Mouse (Mus musculus) limb, embryonic 11.5 days (tissue): ENCODE data around the gene Nsd1. TPM values are rescaled to one million over a fixed set of nuclear protein-coding genes. Genes with fewer than 3 reads are reported as not detected.

Source experiments
- ATAC-seq: fragments of 200-750 bp; cut with Nextera tagmentation; 2 replicates; pipeline ENCODE4 v1.8.0; 2017; ENCODE audit warnings: low read depth; ENCODE audit not compliant: insufficient number of reproducible peaks, low FRiP score, low TSS enrichment
- DNase-seq: peaks from one replicate; pipeline ENCODE4 v3.0.0-alpha.2; 2015; ENCODE audit warnings: low spot score
- H3K27ac ChIP-seq: fragments of 300-500 bp; sonication (generic); replicated peaks from 2 replicates; pipeline ENCODE4 v1.5.1; 2014; ENCODE audit warnings: low read depth, mild to moderate bottlenecking, low read length
- H3K27me3 ChIP-seq: fragments of 300-500 bp; sonication (generic); 2 replicates; pipeline ENCODE4 v1.6.1; 2014; ENCODE audit warnings: mild to moderate bottlenecking, low read length, mixed read lengths; ENCODE audit not compliant: control insufficient read depth, insufficient read depth
- H3K36me3 ChIP-seq: fragments of 300-500 bp; sonication (generic); 2 replicates; pipeline ENCODE4 v1.6.1; 2014; ENCODE audit warnings: mild to moderate bottlenecking, low read length, moderate library complexity, mixed read lengths; ENCODE audit not compliant: control insufficient read depth, insufficient read depth
- H3K4me1 ChIP-seq: fragments of 300-500 bp; sonication (generic); 2 replicates; pipeline ENCODE4 v1.6.1; 2014; ENCODE audit warnings: low read length, mixed read lengths; ENCODE audit not compliant: control insufficient read depth, insufficient read depth
- H3K4me2 ChIP-seq: fragments of 300-500 bp; sonication (generic); 2 replicates; pipeline ENCODE4 v1.6.1; 2014; ENCODE audit warnings: low read depth, mild to moderate bottlenecking, moderate library complexity; ENCODE audit not compliant: severe bottlenecking
- H3K4me3 ChIP-seq: fragments of 300-500 bp; sonication (generic); 2 replicates; pipeline ENCODE4 v1.5.1; 2014; ENCODE audit warnings: low read depth, low read length
- H3K9ac ChIP-seq: fragments of 300-500 bp; sonication (generic); 2 replicates; pipeline ENCODE4 v1.6.1; 2014; ENCODE audit warnings: mild to moderate bottlenecking, low read length
- H3K9me3 ChIP-seq: fragments of 300-500 bp; sonication (generic); 2 replicates; pipeline ENCODE4 v1.6.1; 2016; ENCODE audit warnings: low read length; ENCODE audit not compliant: control insufficient read depth
- WGBS: fragments of 180-500 bp; shearing (Covaris S2); extraction: QIAGEN DNeasy Blood & Tissue Kit; methylation state at CpG from one replicate; pipeline ENCODE4 v1.1.7; 2014; 5-methylcytosine and 5-hydroxymethylcytosine counted together
- polyA plus RNA-seq: library from polyadenylated mRNA; unstranded; fragments of >200 nt; fragmentation: Nextera tagmentation; extraction: Ambion mirVana; gene quantifications from 2 replicates; pipeline ENCODE4 v1.2.1, GENCODE M21; 2014

The Nsd1 gene
- polyA plus RNA-seq, 1 experiment from 2014 or later, result 69.0 TPM

GRCm38 (mm10) chr13:55327169-55327568, 117.6 kb downstream of the Nsd1 start:
- Histone ChIP-seq H3K36me3 (peaks cover 15% of the 10 kb centered on the region), H3K4me1 (peaks cover 21% of the 10 kb centered on the region), H3K4me2 (no peak overlapping the region), H3K9me3 (no peaks in the 10 kb centered on the region), H3K9ac (no peak overlapping the region), H3K27me3 (no peaks in the 10 kb centered on the region), H3K27ac (no peak overlapping the region), H3K4me3 (no peak overlapping the region)
- no peak for ATAC-seq
- WGBS, result 55% methylated on average over 4 of the region's 4 CpGs
- no peak for DNase-seq

GRCm38 (mm10) chr13:55327633-55328032, 118.1 kb downstream of the Nsd1 start:
- Histone ChIP-seq H3K4me3 (no peak overlapping the region), H3K4me1 (peaks cover 20% of the 10 kb centered on the region), H3K4me2 (no peak overlapping the region), H3K36me3 (peaks cover 15% of the 10 kb centered on the region), H3K27me3 (no peaks in the 10 kb centered on the region), H3K9ac (no peak overlapping the region), H3K9me3 (no peaks in the 10 kb centered on the region), H3K27ac (no peak overlapping the region)
- 65% methylated on average over 8 of the region's 8 CpGs for WGBS
- ATAC-seq (no peak), DNase-seq (peak; percentile 88)

- no peak for DNase-seq
- 84% methylated on average over 6 of the region's 6 CpGs for WGBS
- Histone ChIP-seq H3K4me1 (peaks cover 16% of the 10 kb centered on the region), H3K27me3 (no peaks in the 10 kb centered on the region), H3K36me3 (peaks cover 15% of the 10 kb centered on the region), H3K27ac (no peak overlapping the region), H3K4me2 (peak overlapping the region; percentile 94; the same call in 1 of the 2 replicates), H3K9ac (no peak overlapping the region), H3K4me3 (no peak overlapping the region), H3K9me3 (no peaks in the 10 kb centered on the region)
- ATAC-seq, result no peak
Measured at GRCm38 (mm10) chr13:55328171-55328570, 118.6 kb downstream of the Nsd1 start.

GRCm38 (mm10) chr13:55328641-55329040, 119.1 kb downstream of the Nsd1 start:
- WGBS, result 74% methylated on average over 4 of the region's 4 CpGs
- Histone ChIP-seq H3K27ac (no peak overlapping the region), H3K9me3 (no peaks in the 10 kb centered on the region), H3K4me3 (peak overlapping the region; percentile 69), H3K27me3 (no peaks in the 10 kb centered on the region), H3K36me3 (peaks cover 15% of the 10 kb centered on the region), H3K9ac (peak overlapping the region; percentile 79), H3K4me1 (peaks cover 16% of the 10 kb centered on the region), H3K4me2 (peak overlapping the region; percentile 94)
- ATAC-seq (no peak), DNase-seq (no peak)

- ATAC-seq (peak; percentile 45), DNase-seq (no peak)
- Histone ChIP-seq H3K4me2 (peak overlapping the region; percentile 94), H3K36me3 (peaks cover 15% of the 10 kb centered on the region), H3K27ac (peak overlapping the region; percentile 62; the same call in 1 of the 2 replicates), H3K9me3 (no peaks in the 10 kb centered on the region), H3K4me3 (peak overlapping the region; percentile 69), H3K4me1 (peaks cover 16% of the 10 kb centered on the region), H3K9ac (peak overlapping the region; percentile 79), H3K27me3 (no peaks in the 10 kb centered on the region)
- WGBS, result 1% methylated on average over 28 of the region's 29 CpGs
Measured at GRCm38 (mm10) chr13:55329109-55329682, 119.6 kb downstream of the Nsd1 start.

GRCm38 (mm10) chr13:55329683-55330566, 120.3 kb downstream of the Nsd1 start, which contains the start of gene Mxd3:
Mxd3 (minus strand) TSS chr13:55329823.
- peak within 1 kb of the TSS; percentile 94 for H3K4me2 ChIP-seq
- H3K4me3 ChIP-seq, result peak within 1 kb of the TSS; percentile 69
- H3K9ac ChIP-seq, result peak within 1 kb of the TSS; percentile 79
- WGBS, result under 1% methylated on average over 78 of the region's 82 CpGs
- H3K27me3 ChIP-seq, result no peaks in the 10 kb centered on the region
- H3K9me3 ChIP-seq, result no peaks in the 10 kb centered on the region
- peaks cover 16% of the 10 kb centered on the region for H3K4me1 ChIP-seq
- DNase-seq (peak; percentile 92), ATAC-seq (peak; percentile 81)
- H3K27ac ChIP-seq, result peak within 1 kb of the TSS; percentile 92
- peaks cover 13% of the 10 kb centered on the region for H3K36me3 ChIP-seq

- peaks cover 7% of the 10 kb centered on the region for H3K36me3 ChIP-seq
- H3K27me3 ChIP-seq, result no peaks in the 10 kb centered on the region
- H3K27ac ChIP-seq, result peak overlapping the region; percentile 92
- ATAC-seq (no peak), DNase-seq (peak; percentile 40)
- H3K4me1 ChIP-seq, result peaks cover 16% of the 10 kb centered on the region
- 44% methylated on average over 14 of the region's 14 CpGs for WGBS
- H3K4me3 ChIP-seq, result peak overlapping the region; percentile 69
- no peaks in the 10 kb centered on the region for H3K9me3 ChIP-seq
- peak overlapping the region; percentile 94 for H3K4me2 ChIP-seq
- H3K9ac ChIP-seq, result peak overlapping the region; percentile 79; the same call in 1 of the 2 replicates
Measured at GRCm38 (mm10) chr13:55330567-55331400, 121.2 kb downstream of the Nsd1 start.

GRCm38 (mm10) chr13:55332331-55332730, 122.7 kb downstream of the Nsd1 start:
- WGBS, result 94% methylated on average over 3 of the region's 3 CpGs
- H3K4me3 ChIP-seq, result no peak overlapping the region
- no peak for ATAC-seq

More at GRCm38 (mm10) chr13:55332331-55332730, 122.7 kb downstream of the Nsd1 start:
- Histone ChIP-seq H3K9me3 (no peaks in the 10 kb centered on the region), H3K27ac (no peak overlapping the region), H3K36me3 (no peaks in the 10 kb centered on the region), H3K4me1 (peaks cover 16% of the 10 kb centered on the region), H3K9ac (no peak overlapping the region), H3K4me2 (no peak overlapping the region), H3K27me3 (no peaks in the 10 kb centered on the region)
- no peak for DNase-seq
